Mouse (Mus musculus): ENCODE results near the gene Ovca2. TPM values are rescaled to one million over a fixed set of nuclear protein-coding genes. Genes with fewer than 3 reads are reported as not detected.

Gene Ovca2
- total RNA-seq, 2 experiments from 2014 or later: 5.3 to 7.2 TPM

DNA sequence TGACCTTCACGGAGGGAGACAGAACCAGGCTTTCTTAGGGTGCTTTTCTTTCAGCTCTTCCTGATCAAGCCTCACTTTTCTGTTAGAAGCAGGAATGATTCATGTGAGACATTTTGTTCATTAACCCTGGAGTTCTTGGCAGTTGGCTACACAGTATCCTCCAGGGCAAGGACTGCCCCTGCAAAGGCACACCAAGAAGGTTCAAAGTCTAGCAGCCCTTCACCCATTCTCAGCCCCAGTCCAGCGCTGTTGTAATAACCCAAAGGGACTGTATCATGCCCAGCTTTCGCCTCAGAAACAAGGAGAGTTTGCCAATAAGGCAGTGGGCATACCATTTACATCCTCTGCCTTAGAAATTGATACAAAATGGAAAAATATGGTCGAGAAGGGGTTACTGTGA is 43.3 kb downstream of the Ovca2 start:
- intact Hi-C loops (cut with DNase I): loop anchor here (2.0 kb wide), 2 partner anchors 13 to 29 kb away; no protein-coding TSS in a partner anchor
- DNase-seq: no peak

DNA sequence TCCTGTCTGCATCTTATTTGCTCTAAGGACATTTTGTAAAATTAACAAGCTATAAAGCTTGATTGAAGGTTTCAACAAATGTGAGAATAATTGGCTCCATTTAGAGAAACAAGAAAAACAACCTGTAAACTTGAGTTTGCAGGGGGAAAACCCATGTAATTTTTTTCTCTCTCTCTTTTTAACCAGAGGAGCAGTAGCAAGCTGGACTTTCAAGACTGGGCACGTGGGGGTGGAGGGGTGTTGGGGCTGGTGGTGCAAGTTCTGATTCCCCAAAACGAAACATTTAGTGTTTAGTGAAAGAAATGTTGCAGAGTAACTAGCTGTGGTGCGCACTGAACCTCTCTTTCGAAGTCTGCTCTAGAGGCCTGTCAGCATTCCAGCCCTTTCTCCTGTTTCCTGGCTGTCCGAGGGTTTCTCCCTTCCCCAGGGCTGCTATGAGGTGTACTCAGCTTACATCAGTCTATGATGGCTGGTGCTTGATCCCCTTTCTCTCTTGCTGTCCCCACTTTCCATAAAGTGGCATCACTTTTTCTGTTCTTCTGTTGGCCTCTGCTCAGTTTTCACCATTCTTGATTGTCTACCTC is 44.1 kb downstream of the Ovca2 start:
- DNase-seq: no peak
- intact Hi-C loops (cut with DNase I): loop anchor here (2.0 kb wide), 2 partner anchors 14 to 30 kb away; no protein-coding TSS in a partner anchor

DNA sequence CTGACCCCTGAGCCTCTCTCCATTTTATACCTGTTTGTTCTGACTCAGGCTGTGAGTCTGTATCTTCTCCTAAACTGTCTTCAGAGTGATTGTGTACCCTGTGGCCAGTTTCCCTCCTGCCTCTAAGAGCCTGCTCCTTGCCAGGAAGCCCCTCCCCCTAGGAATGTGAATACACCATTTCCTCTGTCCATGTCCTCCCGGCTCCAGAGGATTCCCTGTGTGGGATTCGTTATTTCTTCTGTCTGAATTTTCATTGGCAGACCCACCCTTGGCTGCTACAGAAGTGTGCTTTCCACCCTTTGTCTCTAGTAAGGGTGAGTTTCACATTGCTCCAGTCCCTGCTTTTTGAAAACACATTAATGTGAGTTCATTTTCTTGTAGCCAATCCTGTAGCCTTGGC is 44.7 kb downstream of the Ovca2 start:
- intact Hi-C loops (cut with DNase I): loop anchor here (2.0 kb wide), 2 partner anchors 15 to 31 kb away; no protein-coding TSS in a partner anchor
- peak; percentile 44 to 49 for DNase-seq

- DNase-seq: no peak
- intact Hi-C loops (cut with DNase I): no loop called here
These were observed 45.2 kb downstream of the Ovca2 start for GRCm38 (mm10) chr11:75133391-75133790.

GRCm38 (mm10) chr11:75132278-75132677 is 46.4 kb downstream of the Ovca2 start:
- intact Hi-C loops (cut with DNase I): no loop called here
- peak; percentile 56 to 65 for DNase-seq

DNA sequence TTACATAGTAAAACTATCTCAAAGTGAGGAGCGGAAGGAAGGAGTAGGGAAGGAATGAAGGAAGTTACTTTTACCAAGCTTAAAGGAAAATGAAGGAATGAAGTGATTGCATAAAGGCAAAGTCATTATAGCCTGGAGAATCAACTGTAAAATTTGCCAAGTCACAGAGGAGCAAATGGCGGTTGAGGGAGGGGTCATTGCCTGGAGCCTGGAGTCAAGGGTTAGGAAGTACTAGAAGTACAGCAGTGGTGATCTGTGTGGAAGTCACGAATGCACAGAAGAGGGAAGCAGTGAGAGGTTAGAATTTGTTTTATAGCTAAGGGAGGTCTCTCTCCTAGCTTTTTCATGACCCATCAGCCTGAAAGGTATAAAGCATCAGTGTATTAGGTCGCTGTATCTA is 47.3 kb downstream of the Ovca2 start:
- intact Hi-C loops (cut with DNase I): no loop called here

GRCm38 (mm10) chr11:75129481-75129880 is 49.2 kb downstream of the Ovca2 start:
- intact Hi-C loops (cut with DNase I): no loop called here
- DNase-seq: no peak

More for the DNA sequence above, 47.3 kb downstream of the Ovca2 start:
- no peak for DNase-seq

DNA sequence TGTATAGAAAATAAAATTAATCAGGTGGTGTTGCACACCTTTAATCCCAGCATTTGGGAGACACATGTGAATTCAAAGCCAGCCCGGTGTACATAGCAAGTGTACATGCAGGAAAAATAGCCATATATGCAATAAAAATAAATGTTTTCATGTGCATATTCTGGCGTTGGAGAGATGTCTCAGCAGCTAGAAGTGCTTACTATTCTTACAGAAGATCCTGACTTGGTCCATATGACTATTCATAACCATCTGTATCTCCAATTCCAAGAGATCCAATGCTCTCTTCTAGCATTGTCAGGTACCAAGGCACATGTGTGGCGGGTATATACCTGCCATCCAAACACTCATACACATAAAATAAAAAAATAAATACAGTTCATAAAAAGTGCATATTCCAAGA is 52.3 kb downstream of the Ovca2 start:
- DNase-seq: no peak
- intact Hi-C loops (cut with DNase I): no loop called here

Small RNA genes within 50 kb of the gene (microRNA-seq; reads per million reads assigned to microRNA genes)
- gene Mir132 (ENCODE audit: borderline number of aligned reads in 2 of 2) (494 to 764 reads per million in 2 experiments), gene Mir212 (ENCODE audit: borderline number of aligned reads in 2 of 2) (13.7 to 24.2 reads per million in 2 experiments)

Other genes starting within 250 kb of the Ovca2 start
- gene Hic1, start 9.3 kb downstream of the Ovca2 start, total RNA-seq (2021): 10 to 100 TPM; 14.8 to 22.8 TPM
- gene Dph1, start 12.4 kb upstream of the Ovca2 start, total RNA-seq (2021): 1 to 10 TPM; 9.0 to 9.7 TPM
- 10 to 100 TPM in 1 of 2 experiments, 1 to 10 TPM in 1; 6.0 to 10.0 TPM for gene Rtn4rl1, start 14.9 kb upstream of the Ovca2 start, total RNA-seq (2021)
- gene Rpa1, start 169.5 kb upstream of the Ovca2 start, total RNA-seq (2021): 10 to 100 TPM; 55.1 to 63.8 TPM
- gene Smyd4, start 169.6 kb upstream of the Ovca2 start, total RNA-seq (2021): 1 to 10 TPM; 4.4 to 7.5 TPM
- 10 to 100 TPM; 25.4 to 26.1 TPM for gene Serpinf1, start 243.9 kb upstream of the Ovca2 start, total RNA-seq (2021)